Mouse (Mus musculus): ENCODE data around the gene P2ry14. TPM values are rescaled to one million over a fixed set of nuclear protein-coding genes. Genes with fewer than 3 reads are reported as not detected.
"Not testable (repeated sequence)": the region's sequence is repeated elsewhere in the genome, so short reads cannot be mapped to it uniquely, and the experiment has no call there.

The P2ry14 gene
- polyA plus RNA-seq, 1 experiment from 2014 or later: 1.9 TPM

DNA sequence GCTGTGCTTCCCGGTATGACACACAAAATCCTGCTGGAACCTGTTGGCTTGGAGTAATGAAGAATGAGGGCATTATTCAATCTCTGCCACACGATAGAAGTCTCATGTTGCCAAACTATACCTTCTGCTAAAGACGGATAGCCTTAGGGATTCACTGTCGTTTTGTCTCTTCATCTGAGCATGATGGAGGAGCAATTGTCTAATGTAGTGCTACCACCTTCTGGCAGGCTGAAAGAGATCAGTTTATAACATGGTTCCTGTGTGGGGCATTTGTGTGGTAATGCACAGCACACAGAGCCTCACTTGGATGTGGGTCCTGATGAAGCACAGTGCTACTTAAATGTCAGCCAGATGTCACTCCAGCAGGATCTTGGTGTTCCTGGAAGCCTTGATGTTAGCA, 15.8 kb upstream of the P2ry14 start:
- H3K4me3 ChIP-seq: no peak overlapping the region
- no peaks in the 10 kb centered on the region for H3K36me3 ChIP-seq (replicated peaks)
- no peak for DNase-seq (ENCODE audit: extremely low spot score, low spot score)
- H3K27ac ChIP-seq: no peak overlapping the region
- H3K9me3 ChIP-seq: no peaks in the 10 kb centered on the region
- 83% methylated on average over 4 of the region's 4 CpGs for WGBS
- H3K27me3 ChIP-seq (ENCODE audit: poor library complexity, severe bottlenecking): no peaks in the 10 kb centered on the region
- peaks cover 7% of the 10 kb centered on the region for H3K4me1 ChIP-seq

DNA sequence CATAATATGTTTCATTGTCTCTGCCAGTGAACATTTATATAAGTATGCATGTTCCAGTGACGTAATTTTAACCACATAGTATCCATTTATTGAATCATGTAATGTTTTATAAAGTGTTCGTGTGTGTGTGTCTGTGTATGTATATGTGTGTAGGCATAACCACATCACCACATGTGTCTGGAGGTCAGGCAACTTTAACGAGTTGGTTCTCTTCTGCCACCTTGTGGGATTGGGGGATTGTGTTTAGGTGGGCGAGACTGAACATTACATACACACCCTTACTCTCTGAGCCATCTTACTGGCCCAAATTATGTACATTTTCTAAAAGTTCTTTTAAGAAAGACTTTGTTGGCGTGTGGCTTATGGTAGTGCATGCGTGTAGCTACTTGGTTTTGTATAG, 15.1 kb upstream of the P2ry14 start:
- peaks cover 7% of the 10 kb centered on the region for H3K4me1 ChIP-seq
- no peak overlapping the region for H3K27ac ChIP-seq
- H3K27me3 ChIP-seq (ENCODE audit: poor library complexity, severe bottlenecking): no peaks in the 10 kb centered on the region
- no peak for DNase-seq (ENCODE audit: extremely low spot score, low spot score)
- no peaks in the 10 kb centered on the region for H3K36me3 ChIP-seq (replicated peaks)
- H3K9me3 ChIP-seq: no peaks in the 10 kb centered on the region
- H3K4me3 ChIP-seq: no peak overlapping the region
- whole genome bisulfite sequencing: 90% methylated on average over 6 of the region's 6 CpGs

DNA sequence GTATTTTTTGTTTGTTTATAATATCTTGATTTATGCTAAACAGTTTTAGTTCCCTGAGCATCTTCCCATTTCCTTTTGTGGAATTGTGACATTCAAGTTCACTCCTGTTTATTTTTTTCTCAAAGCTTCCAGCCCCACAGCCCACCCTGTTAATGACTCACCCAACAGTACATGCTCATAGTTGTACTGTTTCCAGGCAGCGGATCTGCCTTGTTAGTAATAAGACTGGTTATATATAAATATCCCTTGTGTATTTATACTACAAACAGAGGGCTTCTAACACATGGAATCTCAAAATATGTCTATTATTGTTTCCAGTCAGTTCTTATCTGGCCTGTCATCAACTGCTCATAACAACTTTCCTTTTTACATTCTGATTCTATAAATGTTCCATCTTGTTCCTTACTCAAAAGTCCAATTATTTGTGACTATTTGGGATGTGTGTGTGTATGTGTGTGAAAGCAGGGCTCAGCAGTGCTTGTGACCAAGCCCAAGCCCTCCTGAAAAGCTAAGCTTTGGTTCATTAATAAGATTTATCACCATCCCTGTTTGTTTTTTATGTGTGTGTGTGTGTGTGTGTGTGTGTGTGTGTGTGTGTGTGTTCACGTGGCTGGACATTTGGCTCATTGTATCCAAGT, 14.1 kb upstream of the P2ry14 start:
- no peak for DNase-seq (ENCODE audit: extremely low spot score, low spot score)
- no peak overlapping the region for H3K4me3 ChIP-seq
- H3K4me1 ChIP-seq: peaks cover 7% of the 10 kb centered on the region
- no peak overlapping the region for H3K27ac ChIP-seq
- H3K27me3 ChIP-seq (ENCODE audit: poor library complexity, severe bottlenecking): no peaks in the 10 kb centered on the region
- H3K36me3 ChIP-seq (replicated peaks): no peaks in the 10 kb centered on the region
- 81% methylated on average over 2 of the region's 2 CpGs for WGBS
- H3K9me3 ChIP-seq: no peaks in the 10 kb centered on the region

DNA sequence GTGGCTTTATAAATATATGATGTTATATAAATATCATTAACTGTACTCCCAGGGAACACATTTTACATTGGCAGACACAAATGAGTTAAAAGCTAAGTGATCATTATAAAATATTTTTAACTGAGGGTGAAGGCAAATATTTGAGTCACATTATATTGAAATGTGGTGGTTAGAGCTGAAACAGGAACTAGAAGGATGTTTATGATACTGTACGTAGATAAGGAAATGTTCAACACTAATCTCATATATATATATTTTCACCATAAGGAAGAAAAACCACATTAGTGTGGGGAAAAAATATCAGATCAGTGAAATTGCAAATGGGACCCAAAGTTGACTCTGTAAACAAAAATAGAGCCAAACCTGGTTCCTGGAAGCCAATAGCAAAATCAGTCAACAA, 7.0 kb upstream of the P2ry14 start:
- Histone ChIP-seq H3K4me1 (no peaks in the 10 kb centered on the region), H3K27me3 (ENCODE audit: poor library complexity, severe bottlenecking) (no peaks in the 10 kb centered on the region), H3K36me3 (replicated peaks) (no peaks in the 10 kb centered on the region), H3K9me3 (no peaks in the 10 kb centered on the region), H3K4me3 (no peak overlapping the region), H3K27ac (no peak overlapping the region)
- DNase-seq (ENCODE audit: extremely low spot score, low spot score): no peak
- 95% methylated on average over 1 of the region's 1 CpGs for WGBS

DNA sequence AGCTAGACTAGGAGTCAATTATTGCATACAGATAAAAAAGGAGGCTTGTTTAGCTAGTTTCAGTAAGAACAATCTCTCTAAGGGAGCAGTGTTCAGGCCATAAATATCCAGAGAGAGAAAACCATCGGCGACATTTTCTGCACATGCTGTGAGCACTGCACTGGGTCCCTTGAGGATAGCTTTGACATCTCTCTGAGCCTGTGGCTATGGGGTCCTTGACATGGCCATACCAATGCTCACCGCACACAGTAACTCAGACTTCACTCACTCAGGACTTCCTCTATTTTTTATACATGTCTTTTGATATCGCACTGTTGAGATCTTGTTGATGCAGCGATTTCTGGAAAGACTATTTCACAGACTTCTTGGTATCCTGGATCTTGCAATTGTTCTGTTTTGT, 3.6 kb upstream of the P2ry14 start:
- H3K27ac ChIP-seq: no peak overlapping the region
- no peaks in the 10 kb centered on the region for H3K36me3 ChIP-seq (replicated peaks)
- DNase-seq (ENCODE audit: extremely low spot score, low spot score): no peak
- H3K4me1 ChIP-seq: no peaks in the 10 kb centered on the region
- H3K27me3 ChIP-seq (ENCODE audit: poor library complexity, severe bottlenecking): no peaks in the 10 kb centered on the region
- no peak overlapping the region for H3K4me3 ChIP-seq
- no peaks in the 10 kb centered on the region for H3K9me3 ChIP-seq
- 91% methylated on average over 5 of the region's 5 CpGs for WGBS

DNA sequence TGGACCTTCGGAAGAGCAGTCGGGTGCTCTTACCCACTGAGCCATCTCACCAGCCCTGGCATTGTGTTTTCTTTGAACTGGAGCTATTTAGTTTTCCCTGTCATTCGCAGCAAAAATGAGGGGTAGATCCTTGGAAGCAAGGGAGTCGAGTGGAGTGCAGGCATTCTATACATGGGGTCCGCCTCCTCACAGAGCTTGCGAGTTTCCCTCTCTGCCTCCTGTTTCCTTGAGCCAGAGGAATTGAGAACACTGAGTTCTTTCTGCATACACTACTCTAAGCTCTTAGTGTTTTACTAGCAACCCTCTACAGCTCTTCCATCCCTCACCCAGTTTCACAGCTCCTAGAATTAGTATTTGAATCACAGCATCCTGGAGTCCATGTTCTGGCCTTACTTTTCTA, 2.0 kb upstream of the P2ry14 start:
- Histone ChIP-seq H3K9me3 (no peaks in the 10 kb centered on the region), H3K27ac (no peak overlapping the region), H3K27me3 (ENCODE audit: poor library complexity, severe bottlenecking) (no peaks in the 10 kb centered on the region), H3K4me3 (no peak overlapping the region), H3K36me3 (replicated peaks) (no peaks in the 10 kb centered on the region), H3K4me1 (no peaks in the 10 kb centered on the region)
- no peak for DNase-seq (ENCODE audit: extremely low spot score, low spot score)
- 83% methylated on average over 6 of the region's 6 CpGs for WGBS

DNA sequence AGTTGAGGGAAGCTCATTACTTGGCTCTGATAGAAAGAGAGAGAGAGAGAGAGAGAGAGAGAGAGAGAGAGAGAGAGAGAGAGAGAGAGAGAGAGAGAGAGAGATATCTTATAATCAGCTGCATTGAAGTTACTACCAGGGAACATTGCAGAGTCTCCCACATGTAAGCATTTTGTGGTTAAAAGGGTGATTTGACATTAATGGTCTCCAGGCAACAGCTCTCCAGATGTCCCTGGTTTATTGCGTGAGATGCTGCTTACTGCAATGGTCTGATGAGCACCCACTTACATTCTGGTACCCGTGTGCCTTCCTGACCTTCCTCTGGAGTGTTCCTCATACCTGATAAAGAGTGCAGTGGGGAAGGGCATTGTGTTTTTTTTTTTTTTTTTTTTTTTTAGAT, 1.5 kb upstream of the P2ry14 start:
- H3K4me1 ChIP-seq: no peaks in the 10 kb centered on the region

DNA sequence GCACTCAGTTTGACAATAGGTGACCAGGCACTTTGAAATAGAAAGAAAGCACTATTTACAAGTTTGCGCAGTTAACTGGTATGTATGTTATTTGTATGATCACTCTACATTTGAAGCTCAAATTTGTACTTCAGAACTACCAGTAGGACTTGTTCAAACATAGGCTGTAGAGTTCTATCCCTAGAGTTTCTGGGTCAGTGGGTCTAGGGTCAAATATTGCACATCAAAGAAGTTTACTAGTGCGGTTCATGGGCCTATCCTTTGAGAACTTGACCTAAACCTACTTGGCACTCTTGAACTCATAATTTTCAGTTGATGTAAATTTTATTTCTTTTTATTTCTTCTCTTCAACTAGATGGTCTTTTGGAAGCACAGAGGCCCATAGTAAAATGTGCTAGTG, 2.8 kb downstream of the P2ry14 start:
- Histone ChIP-seq H3K27me3 (ENCODE audit: poor library complexity, severe bottlenecking) (no peaks in the 10 kb centered on the region), H3K27ac (no peak overlapping the region), H3K36me3 (replicated peaks) (no peaks in the 10 kb centered on the region), H3K9me3 (no peaks in the 10 kb centered on the region), H3K4me3 (no peak overlapping the region), H3K4me1 (no peaks in the 10 kb centered on the region)
- DNase-seq (ENCODE audit: extremely low spot score, low spot score): no peak
- WGBS: 95% methylated on average over 2 of the region's 2 CpGs

More for the DNA sequence above, 1.5 kb upstream of the P2ry14 start:
- H3K27me3 ChIP-seq (ENCODE audit: poor library complexity, severe bottlenecking): no peaks in the 10 kb centered on the region
- 98% methylated on average over 2 of the region's 2 CpGs for WGBS
- no peak for DNase-seq (ENCODE audit: extremely low spot score, low spot score)
- H3K36me3 ChIP-seq (replicated peaks): no peaks in the 10 kb centered on the region
- no peaks in the 10 kb centered on the region for H3K9me3 ChIP-seq
- H3K27ac ChIP-seq: no peak overlapping the region
- no peak overlapping the region for H3K4me3 ChIP-seq

DNA sequence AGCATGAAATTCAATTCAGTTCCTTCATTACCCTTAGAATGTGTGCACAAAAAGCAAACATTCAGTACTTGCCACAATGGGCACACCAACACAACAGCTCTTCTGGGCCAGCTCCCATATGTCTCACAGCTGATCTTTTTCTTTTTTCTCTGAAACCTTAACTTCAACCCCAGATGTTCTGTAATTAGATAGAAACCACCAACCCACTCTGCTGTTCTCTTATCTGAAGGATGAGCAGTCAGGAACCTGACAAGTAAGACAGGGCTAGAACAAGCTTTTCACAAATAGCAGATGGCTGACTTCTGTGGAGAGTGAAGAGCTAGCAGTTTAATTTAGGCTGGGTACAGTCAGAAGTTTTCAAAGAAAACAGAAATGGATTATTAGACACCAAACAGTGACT, 3.8 kb downstream of the P2ry14 start:
- Histone ChIP-seq H3K4me1 (no peaks in the 10 kb centered on the region), H3K36me3 (replicated peaks) (no peaks in the 10 kb centered on the region), H3K4me3 (no peak overlapping the region), H3K27me3 (ENCODE audit: poor library complexity, severe bottlenecking) (no peaks in the 10 kb centered on the region), H3K9me3 (no peaks in the 10 kb centered on the region), H3K27ac (no peak overlapping the region)
- DNase-seq (ENCODE audit: extremely low spot score, low spot score): no peak

DNA sequence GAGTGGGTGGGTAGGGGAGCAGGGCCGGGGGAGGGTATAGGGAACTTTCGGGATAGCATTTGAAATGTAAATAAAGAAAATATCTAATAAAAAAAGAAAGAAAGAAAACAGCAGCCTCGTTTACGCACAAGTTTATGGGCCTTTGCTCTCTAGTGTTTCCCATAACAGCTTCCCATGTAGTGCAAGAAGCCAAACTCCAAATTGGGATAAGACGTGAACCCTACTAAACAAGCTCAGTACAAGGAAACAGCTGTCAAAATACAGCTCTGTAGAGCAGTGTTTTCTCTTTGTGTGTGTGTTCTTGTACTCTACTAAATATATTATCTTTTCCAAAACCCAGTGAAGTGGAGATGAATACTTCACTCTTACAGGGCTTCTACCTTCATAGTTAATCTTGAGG, 8.2 kb downstream of the P2ry14 start:
- Histone ChIP-seq H3K27ac (no peak overlapping the region), H3K4me3 (no peak overlapping the region), H3K27me3 (ENCODE audit: poor library complexity, severe bottlenecking) (no peaks in the 10 kb centered on the region), H3K9me3 (no peaks in the 10 kb centered on the region), H3K36me3 (replicated peaks) (no peaks in the 10 kb centered on the region), H3K4me1 (peaks cover 3% of the 10 kb centered on the region; the same call in 1 of the 2 replicates)
- WGBS: 79% methylated on average over 5 of the region's 5 CpGs
- no peak for DNase-seq (ENCODE audit: extremely low spot score, low spot score)

DNA sequence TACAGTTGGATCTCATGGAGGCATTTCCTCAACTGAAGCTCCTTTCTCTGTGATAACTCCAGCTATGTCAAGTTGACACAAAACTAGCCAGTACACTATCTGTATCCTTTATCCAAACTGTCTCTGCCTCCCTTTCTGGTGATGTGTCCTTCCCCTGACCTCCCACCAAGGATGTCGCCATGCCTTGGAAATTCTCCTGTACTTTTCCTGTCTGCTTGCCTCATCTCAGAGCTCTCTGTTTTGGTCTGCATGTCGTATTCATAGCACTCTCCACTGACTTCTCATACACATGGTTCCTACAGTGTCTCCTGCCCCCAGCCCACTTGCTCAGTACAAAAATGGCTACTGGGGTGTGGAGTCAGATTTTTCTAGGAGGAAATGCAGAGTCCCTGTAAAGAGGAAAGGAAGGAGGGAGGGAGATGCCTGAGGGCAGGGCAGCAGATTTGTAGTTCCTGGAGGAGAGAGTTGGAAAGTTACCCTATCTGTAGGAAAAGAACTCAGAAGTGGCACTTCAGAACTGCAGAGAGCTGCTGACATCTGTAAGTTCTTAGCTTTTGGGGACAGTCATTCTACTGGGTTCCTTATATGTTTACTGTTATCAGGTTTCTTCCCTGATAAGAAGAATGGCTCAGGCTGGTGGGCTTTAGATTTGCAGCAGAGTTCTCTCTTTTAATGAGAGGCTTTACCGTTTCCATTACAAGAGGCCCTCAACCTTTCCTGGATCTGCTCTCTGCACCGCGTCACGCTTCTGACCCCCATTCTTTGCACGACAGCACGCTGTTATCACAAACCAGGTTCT, 11.7 kb downstream of the P2ry14 start:
- H3K9me3 ChIP-seq: no peaks in the 10 kb centered on the region
- H3K4me3 ChIP-seq: no peak overlapping the region
- peaks cover 10% of the 10 kb centered on the region; the same call in 1 of the 2 replicates for H3K4me1 ChIP-seq
- no peaks in the 10 kb centered on the region for H3K27me3 ChIP-seq (ENCODE audit: poor library complexity, severe bottlenecking)
- H3K27ac ChIP-seq: no peak overlapping the region
- DNase-seq (ENCODE audit: extremely low spot score, low spot score): no peak
- no peaks in the 10 kb centered on the region for H3K36me3 ChIP-seq (replicated peaks)
- 83% methylated on average over 8 of the region's 8 CpGs for WGBS

DNA sequence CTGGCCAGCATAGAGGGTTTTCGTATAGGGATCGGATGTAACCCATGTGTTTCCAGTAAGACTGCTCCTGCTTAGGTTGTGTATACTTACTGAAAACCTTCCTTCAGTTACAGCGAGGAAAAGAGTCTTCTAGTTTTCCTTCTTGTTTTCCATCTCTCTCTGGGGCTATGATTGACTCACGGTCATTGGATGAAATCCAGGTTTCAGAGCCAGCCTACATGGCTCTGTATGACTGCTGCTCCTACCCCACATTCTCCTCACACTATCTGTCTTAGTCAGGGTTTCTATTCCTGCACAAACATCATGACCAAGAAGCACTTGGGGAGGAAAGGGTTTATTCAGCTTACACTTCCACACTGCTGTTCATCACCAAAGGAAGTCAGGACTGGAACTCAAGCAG, 12.5 kb downstream of the P2ry14 start:
- not testable (repeated sequence) for H3K4me1 ChIP-seq; DNase-seq (ENCODE audit: extremely low spot score, low spot score); H3K36me3 ChIP-seq (replicated peaks); H3K27me3 ChIP-seq (ENCODE audit: poor library complexity, severe bottlenecking); H3K9me3 ChIP-seq; H3K27ac ChIP-seq; H3K4me3 ChIP-seq
- WGBS: 95% methylated on average over 4 of the region's 4 CpGs

DNA sequence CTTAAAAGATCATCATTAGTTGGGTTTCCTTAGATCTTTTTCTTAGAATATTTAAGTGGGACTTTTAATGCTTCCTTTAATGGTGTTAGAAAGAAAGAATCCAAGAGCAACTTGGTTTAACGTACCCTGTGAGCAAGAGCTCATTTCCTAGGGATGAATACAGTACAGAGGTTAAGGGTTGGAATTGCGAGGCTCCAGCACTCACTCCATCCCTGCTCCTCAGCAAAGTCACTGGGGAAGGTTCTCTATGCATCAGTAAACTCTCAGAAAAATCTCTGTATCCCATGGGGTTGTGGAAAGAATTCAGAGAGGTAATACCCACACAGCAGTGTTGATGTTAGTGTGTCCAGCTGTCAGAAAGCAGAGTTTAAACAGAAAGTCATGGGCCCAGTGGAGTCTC, 13.3 kb downstream of the P2ry14 start:
- 94% methylated on average over 2 of the region's 2 CpGs for WGBS
- DNase-seq (ENCODE audit: extremely low spot score, low spot score): no peak

More for the DNA sequence above, 13.3 kb downstream of the P2ry14 start:
- H3K27ac ChIP-seq: no peak overlapping the region
- no peaks in the 10 kb centered on the region for H3K27me3 ChIP-seq (ENCODE audit: poor library complexity, severe bottlenecking)
- no peaks in the 10 kb centered on the region for H3K9me3 ChIP-seq
- peaks cover 10% of the 10 kb centered on the region; the same call in 1 of the 2 replicates for H3K4me1 ChIP-seq
- H3K4me3 ChIP-seq: no peak overlapping the region
- no peaks in the 10 kb centered on the region for H3K36me3 ChIP-seq (replicated peaks)
